Mouse (Mus musculus) erythroid progenitor cell, adult 5-6 weeks (primary cell): Measurements from ENCODE around the gene Letm1. TPM values are rescaled to one million over a fixed set of nuclear protein-coding genes. Genes with fewer than 3 reads are reported as not detected.

ENCODE experiments used
- ATAC-seq: replicated peaks from 2 replicates; pipeline ENCODE4 v1.8.0; 2016; ENCODE audit warnings: moderate number of reproducible peaks, mild to moderate bottlenecking, moderate TSS enrichment, inconsistent platforms; ENCODE audit not compliant: poor library complexity, low FRiP score, severe bottlenecking
- total RNA-seq, 2 experiments: library from RNA; stranded (forward) in 1 of 2; stranded (reverse) in 1 of 2; fragments of 150-400 nt in 1 of 2; fragments of 186-747, 209-891 nt in 1 of 2; gene quantifications; 2 replicates each; pipeline versions ENCODE4 v1.2.3 to v1.2.4; 2015 to 2017; ENCODE audit warnings: low replicate concordance in 2 of 2

Gene Letm1
- total RNA-seq, 2 experiments from 2014 or later: 13.4 to 13.8 TPM

DNA sequence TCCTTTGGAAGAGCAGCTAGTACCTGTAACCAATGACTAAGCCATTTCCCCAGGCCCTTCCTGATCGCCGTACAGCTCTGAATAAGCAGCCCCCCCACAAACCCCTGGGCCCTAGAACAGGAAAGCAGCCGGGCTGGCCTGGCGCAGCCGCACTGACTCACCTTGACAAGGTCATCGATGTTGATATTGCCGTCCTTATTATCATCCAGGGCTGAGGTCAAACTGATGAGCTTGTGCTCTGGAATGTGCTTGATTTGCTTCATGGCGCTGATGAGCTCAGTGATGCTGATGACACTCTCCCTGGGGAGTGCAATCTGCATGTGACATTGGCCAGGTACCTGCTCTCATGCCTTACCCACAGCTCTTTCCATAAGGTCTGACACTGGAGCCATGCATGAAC lies 39.1 kb downstream of the Letm1 start:
- no peak for ATAC-seq

GRCm38 (mm10) chr5:33740548-33740947 lies 42.1 kb downstream of the Letm1 start:
- no peak for ATAC-seq

GRCm38 (mm10) chr5:33738341-33738740 lies 44.3 kb downstream of the Letm1 start:
- no peak for ATAC-seq

DNA sequence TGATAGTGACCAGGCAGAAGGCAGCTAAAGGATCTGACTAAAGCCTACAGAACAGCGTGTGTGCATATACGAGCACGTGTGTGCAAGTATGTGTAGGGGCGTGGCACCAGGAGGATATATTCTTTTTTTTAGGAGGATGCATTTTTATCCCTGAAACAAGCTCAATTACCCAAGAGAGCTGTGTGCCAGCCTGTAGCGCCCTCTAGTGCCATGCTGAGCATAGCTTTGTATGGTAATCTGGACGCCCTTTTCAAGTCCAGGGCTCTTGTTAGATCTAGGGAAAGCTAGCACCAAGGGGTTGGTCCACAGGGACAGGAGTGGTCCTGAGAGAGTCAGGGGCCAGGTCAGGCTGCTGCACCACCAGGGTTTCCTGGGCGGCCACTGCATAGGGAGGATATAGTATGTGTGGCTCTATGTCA lies 44.7 kb downstream of the Letm1 start:
- no peak for ATAC-seq

DNA sequence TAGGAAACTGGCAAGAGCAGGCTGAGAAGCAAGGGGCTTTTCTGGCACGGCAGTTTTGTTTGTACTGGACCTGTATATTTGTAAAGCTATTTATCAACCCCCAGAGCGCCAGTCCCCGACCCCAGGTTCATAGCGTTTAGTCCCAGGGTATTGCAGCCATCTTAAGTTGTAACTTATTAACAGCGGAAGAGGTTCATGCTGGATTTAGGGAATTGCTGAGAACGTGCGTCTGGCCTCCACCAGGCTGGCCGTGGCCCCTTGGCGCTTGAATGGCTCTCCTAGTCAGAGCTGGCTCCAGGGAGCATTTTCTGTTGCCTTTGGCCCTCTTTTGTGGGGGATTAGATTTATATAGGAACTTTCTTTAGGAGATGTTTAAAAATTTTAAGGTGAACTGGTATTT lies 46.4 kb downstream of the Letm1 start:
- no peak for ATAC-seq

- ATAC-seq: no peak
Measured at GRCm38 (mm10) chr5:33735412-33736092, 47.1 kb downstream of the Letm1 start.

DNA sequence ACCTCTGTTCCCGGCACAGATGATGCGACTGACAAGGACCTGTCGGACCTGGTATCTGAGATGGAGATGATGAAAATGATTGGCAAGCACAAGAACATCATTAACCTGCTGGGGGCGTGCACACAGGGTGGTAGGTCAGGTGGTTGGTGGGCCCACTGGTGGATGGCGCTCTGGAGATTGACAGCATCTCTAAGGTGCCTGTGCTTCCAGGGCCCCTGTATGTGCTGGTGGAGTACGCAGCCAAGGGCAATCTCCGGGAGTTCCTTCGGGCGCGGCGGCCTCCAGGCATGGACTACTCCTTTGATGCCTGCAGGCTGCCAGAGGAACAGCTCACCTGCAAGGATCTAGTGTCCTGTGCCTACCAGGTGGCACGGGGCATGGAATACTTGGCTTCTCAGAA lies 48.8 kb downstream of the Letm1 start:
- no peak for ATAC-seq

- no peak for ATAC-seq
Measured at GRCm38 (mm10) chr5:33731051-33731450, 51.6 kb downstream of the Letm1 start.

DNA sequence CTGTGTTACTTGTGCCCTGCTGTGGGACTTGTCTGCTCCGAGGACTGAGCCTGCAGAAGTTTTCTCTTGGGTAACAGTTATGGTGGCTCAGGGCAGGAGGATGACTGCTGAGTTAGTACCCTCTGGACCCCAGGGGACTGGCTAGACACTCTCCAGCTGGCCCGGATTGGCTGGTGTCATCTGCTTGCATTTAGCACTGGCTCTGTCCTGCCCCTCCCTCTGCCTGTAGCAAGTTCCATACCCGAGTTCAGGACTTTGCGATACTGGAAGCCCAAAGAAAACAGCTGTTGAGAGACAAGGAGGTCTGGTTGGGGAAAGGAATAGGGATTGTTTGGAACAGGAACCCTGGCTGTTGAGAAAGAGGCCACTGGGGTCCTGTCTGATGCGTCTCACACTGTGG lies 52.1 kb downstream of the Letm1 start:
- no peak for ATAC-seq

GRCm38 (mm10) chr5:33728841-33729240 lies 53.8 kb downstream of the Letm1 start:
- no peak for ATAC-seq

GRCm38 (mm10) chr5:33726891-33727290 lies 55.7 kb downstream of the Letm1 start:
- no peak for ATAC-seq

DNA sequence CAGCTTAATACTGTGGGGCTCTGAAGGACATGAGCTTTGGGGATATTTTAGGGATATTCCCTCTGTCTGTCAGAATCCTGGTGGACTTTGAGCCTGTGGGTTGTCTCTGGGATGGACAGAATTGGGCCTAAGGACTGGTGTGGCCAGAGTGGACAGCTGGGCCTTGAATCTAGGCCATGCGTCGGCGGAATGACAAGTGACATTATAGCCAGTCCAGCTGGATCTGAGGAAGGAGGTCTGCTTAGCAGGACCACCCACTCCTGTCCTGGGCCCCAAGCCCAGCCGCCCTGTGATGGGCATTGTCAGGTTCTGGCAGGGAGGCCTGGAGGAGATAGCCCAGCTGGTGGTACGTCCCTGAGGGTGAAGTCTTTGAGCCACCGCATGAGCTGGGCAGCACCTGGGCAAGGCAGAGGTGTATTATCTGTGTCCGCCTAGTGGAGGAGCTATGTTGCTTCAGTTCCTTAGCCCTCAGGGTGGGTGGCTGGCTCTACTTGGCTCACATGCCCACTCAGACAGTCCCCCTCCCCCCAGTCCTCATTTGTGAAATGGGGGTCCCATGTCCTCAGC lies 56.5 kb downstream of the Letm1 start:
- no peak for ATAC-seq

DNA sequence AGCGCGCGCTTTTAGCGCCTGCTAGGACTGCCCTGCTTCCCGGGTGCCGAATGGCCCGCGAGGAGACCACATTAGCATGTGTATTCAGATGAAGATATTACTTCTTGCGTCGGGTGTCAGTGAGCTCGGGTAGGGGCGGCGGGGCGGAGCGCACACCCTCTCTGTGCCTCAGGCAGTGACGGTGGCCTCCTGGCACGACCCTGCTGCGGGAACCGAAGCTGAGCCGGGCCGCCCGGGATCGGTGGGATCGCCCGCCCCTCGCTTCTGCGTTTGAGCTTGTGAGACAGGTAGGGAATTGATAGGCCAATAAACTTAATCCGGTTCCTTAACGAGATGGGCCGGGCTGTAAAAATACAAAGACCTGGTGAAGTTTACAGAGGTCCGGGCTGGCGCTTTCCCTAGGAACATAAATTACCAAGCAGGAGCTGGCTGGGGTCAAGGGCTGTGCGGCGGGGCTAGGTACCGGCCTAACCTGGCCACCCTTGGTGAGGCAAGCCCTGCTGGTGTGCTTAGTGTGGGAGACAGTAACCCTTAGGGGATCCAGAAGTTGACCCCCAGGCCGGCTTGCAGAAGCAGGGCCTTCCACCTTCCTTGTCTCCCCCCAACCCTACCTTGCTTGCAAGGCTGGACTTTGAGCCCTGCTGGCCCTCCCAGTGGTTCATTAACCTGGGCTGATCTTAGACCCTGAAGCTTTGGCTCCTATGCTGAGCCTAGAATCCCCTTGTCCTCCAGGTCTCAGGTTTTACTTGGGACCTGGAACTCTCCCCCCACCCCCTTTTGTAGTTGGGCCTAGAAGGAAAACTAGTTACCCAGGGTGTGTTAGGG lies 58.8 kb downstream of the Letm1 start:
- ATAC-seq: no peak

DNA sequence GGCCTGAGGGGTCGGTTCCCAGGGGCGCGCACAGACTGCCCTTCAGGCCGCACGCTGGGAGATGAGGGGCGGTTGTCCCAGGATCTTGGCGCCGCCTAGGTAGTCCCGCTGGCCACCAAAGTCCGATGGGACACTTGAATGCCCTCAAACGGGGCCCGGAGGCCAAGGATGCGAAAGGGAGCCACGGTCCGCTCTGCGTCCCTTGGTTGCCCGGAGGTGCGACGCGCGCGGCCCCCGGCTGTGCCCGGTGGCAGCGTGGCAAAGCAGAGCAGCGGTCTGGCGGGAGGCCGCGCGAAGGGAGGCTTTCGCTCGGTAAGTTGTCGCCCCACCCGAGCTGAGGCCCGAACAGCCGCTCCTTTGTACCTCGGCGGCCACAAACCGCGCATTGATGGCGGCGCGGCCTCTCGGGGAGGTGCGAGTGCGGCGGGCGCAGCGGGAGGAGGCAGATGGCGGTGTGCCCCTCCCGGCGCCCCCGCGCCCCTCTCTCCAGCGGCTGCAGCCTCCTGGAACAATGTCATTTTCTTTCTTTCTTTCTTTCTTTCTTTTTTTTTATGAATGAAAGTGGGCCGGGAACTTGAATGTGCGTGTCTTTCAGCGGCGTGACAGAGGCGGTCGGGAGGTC lies 59.5 kb downstream of the Letm1 start:
- ATAC-seq: no peak

DNA sequence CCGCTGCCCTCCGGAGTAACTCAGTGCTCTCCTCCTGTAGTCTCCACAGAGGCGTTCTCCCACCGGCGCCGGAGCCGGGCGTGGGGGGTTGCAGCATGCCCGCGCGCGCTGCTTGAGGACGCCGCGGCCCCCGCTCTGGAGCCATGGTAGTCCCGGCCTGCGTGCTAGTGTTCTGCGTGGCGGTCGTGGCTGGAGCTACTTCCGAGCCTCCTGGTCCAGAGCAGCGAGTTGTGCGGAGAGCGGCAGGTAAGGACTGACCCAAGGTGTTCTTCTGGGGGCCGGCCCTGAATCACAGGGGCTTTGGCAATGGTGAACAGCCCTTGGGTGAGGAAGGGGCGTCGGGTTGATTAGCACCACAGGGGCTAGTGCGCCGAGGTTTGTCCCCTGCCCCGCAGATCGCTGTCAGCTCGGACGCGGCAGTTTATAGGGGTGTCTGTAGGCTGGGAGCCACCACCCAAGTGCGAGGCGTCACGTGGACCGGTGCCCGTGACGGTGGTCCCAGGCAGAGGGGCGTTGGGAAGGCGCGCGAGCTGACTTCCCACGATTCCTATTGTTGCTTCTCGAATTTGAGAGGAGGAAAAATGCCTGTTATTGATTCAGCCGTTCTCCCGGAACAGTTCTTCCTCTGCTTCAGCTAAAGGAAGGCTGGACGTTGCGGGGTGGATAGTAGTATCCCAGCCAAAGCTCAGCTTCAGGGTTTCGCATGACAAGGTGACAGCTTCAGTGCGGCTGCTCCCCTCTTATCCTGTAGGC lies 60.2 kb downstream of the Letm1 start:
- ATAC-seq: no peak

DNA sequence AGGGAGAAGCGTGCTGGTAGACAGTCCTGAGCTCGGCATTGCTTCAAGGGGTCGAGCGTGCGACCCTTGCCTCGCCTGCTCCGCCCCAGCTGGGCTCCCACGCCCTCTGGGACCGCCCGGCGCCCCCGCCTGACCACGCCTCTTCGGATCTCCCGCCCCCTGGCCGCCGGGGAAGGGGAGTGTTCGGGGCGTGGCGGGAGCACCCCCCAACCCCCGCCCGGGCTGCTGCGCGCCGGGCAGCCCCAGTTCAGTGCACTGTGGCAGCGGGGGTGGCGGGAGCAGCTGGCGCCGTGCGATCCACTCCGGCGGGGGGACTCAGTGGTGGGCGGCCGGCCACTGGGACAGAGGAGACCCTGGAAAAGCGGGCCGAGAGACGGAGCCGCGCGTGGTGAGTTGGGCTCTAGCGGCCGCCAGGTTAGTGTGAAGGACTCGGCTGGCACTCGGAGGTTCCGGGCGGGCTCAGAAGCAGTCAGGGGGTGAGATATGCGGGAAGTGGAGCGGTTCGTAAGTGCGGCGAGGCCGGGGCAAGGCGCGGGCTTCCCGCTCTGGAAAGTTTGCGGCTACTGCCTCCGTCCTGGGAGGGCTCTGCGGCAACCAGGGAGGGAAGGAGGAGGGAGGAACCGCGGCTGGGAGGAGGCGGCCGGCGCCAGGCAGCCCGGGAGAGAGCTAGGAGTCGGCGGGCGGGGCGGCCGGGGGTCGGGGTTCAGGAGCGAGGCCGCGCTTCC lies 60.9 kb downstream of the Letm1 start, which contains the start of gene Fgfr3:
TSS of gene Fgfr3 (plus strand) at position 134 of the 725 bp plus-strand sequence.
- no peak for ATAC-seq

- no peak for ATAC-seq
Measured at GRCm38 (mm10) chr5:33720852-33721490, 61.6 kb downstream of the Letm1 start.

DNA sequence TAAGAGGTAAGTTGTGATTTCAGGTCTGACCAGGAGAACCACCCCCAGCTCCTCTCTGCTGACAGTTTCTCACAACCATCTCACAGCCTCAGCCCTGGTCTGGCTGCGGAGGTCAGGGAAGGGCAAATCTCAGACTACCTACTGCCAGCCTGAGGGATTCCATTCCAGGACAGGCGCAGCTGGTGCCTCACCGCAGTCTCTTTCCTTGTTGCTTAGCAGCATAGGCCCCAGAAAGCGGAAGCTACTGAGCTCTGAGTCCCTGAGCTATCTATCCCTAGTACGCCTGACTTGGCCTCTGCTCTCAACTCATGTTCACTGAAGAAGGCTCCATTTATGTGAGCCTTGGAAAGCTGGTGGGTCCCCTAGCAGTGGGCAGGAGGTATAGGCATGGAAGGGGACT lies 64.2 kb downstream of the Letm1 start:
- ATAC-seq: no peak

GRCm38 (mm10) chr5:33716467-33716866 lies 66.2 kb downstream of the Letm1 start:
- ATAC-seq: no peak
